In the genomic region with DNA sequence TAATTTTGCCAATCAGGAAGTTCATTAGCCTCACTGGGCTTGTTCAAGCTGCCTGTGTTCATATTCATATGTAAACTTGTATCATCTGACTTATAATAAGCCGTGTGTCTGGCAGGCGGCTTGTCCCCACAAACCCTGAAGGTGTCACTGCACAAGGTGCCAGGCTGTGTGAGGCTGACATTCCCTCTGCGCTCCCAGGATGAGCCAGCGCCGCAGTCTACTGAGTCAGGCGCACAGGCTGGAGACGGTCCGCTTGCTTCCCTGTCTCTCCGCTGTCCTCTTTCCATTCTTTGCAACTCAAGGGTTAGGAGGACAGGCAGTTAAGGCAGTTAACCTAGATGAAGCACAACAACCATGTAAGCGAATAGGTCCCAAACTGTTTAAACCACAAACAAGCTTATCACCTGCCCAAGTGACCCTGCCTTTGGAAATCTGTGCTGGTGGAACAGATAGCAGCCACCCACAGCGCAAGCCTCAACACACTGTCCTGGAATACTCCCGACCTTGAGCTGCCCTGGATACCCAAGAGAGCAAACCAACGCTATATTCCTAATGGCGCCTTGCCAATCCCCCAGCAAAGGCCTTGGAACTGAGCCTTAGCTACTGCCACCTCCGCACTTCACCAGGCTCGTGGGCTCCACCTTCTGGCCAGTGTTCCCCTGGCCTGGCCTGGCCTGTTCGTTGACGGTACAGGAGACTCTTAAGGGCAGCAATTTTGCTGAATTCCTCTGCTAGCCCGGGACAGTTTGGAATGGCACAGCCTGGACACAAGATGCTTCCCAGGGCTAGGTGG, we compare ENCODE assay signal across 8 mouse cellular contexts. TPM values are rescaled to one million over a fixed set of nuclear protein-coding genes. Genes with fewer than 3 reads are reported as not detected.
A peak's percentile ranks its signal among the peaks of the same experiment; 100 is the strongest.
DNase-seq lines count a peak whose midpoint lies in the region; ATAC-seq and TF ChIP-seq lines count a peak whose summit lies in the region.

No protein-coding gene starts in this region.

- H3K27me3 ChIP-seq in neural tube, embryonic 15.5 days (replicated peaks): no peaks in the 10 kb centered on the region
- no peaks in the 10 kb centered on the region for H3K27me3 ChIP-seq in intestine, postnatal 0 days (replicated peaks; ENCODE audit: control insufficient read depth, insufficient read depth, low read length)
- H3K27me3 ChIP-seq in midbrain, embryonic 10.5 days (ENCODE audit: low read depth, poor library complexity, severe bottlenecking): no peaks in the 10 kb centered on the region

- no peaks in the 10 kb centered on the region for H3K9me3 ChIP-seq in neural tube, embryonic 15.5 days (replicated peaks)
- no peaks in the 10 kb centered on the region for H3K9me3 ChIP-seq in intestine, postnatal 0 days (ENCODE audit: control insufficient read depth)
- H3K9me3 ChIP-seq in midbrain, embryonic 10.5 days (replicated peaks): no peaks in the 10 kb centered on the region

- no peak for ATAC-seq in neural tube, embryonic 15.5 days (ENCODE audit: low FRiP score)
- peak; percentile 85 for ATAC-seq in granulocyte monocyte progenitor cell, adult 5-6 weeks (replicated peaks; ENCODE audit: poor library complexity, severe bottlenecking)
- peak; percentile 41; the same call in 1 of the 2 replicates for ATAC-seq in intestine, postnatal 0 days

- H3K4me1 ChIP-seq in neural tube, embryonic 15.5 days: peaks cover 3% of the 10 kb centered on the region; the same call in 1 of the 2 replicates
- H3K4me1 ChIP-seq in intestine, postnatal 0 days (replicated peaks; ENCODE audit: control insufficient read depth, insufficient read depth, low read length): no peaks in the 10 kb centered on the region
- no peaks in the 10 kb centered on the region for H3K4me1 ChIP-seq in midbrain, embryonic 10.5 days

- H3K4me2 ChIP-seq in neural tube, embryonic 15.5 days: no peak overlapping the region
- no peak overlapping the region for H3K4me2 ChIP-seq in intestine, postnatal 0 days (replicated peaks; ENCODE audit: low read depth)

- 57% methylated on average over 19 of the region's 19 CpGs for WGBS in neural tube, embryonic 15.5 days
- 54% methylated on average over 19 of the region's 19 CpGs for WGBS in intestine, postnatal 0 days
- 64% methylated on average over 19 of the region's 19 CpGs for WGBS in midbrain, embryonic 10.5 days

- peak; percentile 98 for TF ChIP-seq CTCF in intestine, postnatal 0 days (IDR thresholded peaks at IDR 0.05; ENCODE audit: low read depth)

- H3K36me3 ChIP-seq in neural tube, embryonic 15.5 days: no peaks in the 10 kb centered on the region
- no peaks in the 10 kb centered on the region for H3K36me3 ChIP-seq in intestine, postnatal 0 days (ENCODE audit: control insufficient read depth, insufficient read depth)
- H3K36me3 ChIP-seq in midbrain, embryonic 10.5 days: no peaks in the 10 kb centered on the region

- no peak overlapping the region for H3K9ac ChIP-seq in neural tube, embryonic 15.5 days (replicated peaks)
- no peak overlapping the region for H3K9ac ChIP-seq in intestine, postnatal 0 days (ENCODE audit: low read depth, low read length)

- no peak overlapping the region for H3K4me3 ChIP-seq in neural tube, embryonic 15.5 days (replicated peaks)
- H3K4me3 ChIP-seq in intestine, postnatal 0 days (ENCODE audit: low read depth, low read length): no peak overlapping the region
- H3K4me3 ChIP-seq in midbrain, embryonic 10.5 days: no peak overlapping the region

- DNase-seq in neural tube, embryonic 10.5 days (ENCODE audit: extremely low spot score, low spot score): peak; percentile 60
- peak; percentile 62 for DNase-seq in embryo, embryonic 11.5 days (ENCODE audit: low read depth, low spot score)
- DNase-seq in left cerebral cortex, postnatal 36 days (ENCODE audit: low spot score in 2 of 2): peak; percentile 52 to 62
- peak; percentile 70 for DNase-seq in midbrain, embryonic 10.5 days (ENCODE audit: low spot score)
- DNase-seq in skeletal muscle tissue, adult 2 months (ENCODE audit: low read depth, low spot score): peak; percentile 54

- intact Hi-C loops in left cerebral cortex, postnatal 36 days (cut with DNase I): loop anchor here (5.0 kb wide), 2 partner anchors 94 to 199 kb away; no protein-coding TSS in a partner anchor

- H3K27ac ChIP-seq in neural tube, embryonic 15.5 days (replicated peaks): no peak overlapping the region
- no peak overlapping the region for H3K27ac ChIP-seq in intestine, postnatal 0 days (ENCODE audit: low read depth, low read length)
- no peak overlapping the region for H3K27ac ChIP-seq in midbrain, embryonic 10.5 days (replicated peaks)

RNA-seq across cellular contexts. Expression of a gene that starts 45.3 kb away (rescaled TPM):
- polyA plus RNA-seq in neural tube, embryonic 15.5 days (2015; fragmentation: Nextera tagmentation; extraction: Ambion mirVana): not detected in 2 replicates
- total RNA-seq in granulocyte monocyte progenitor cell, adult 5-6 weeks (2014; fragmentation: Nextera tagmentation): not detected in 2 replicates
- not detected in 2 replicates for total RNA-seq in granulocyte monocyte progenitor cell, adult 5-6 weeks (2017)
- not detected in 2 replicates for polyA plus RNA-seq in intestine, postnatal 0 days (2015; fragmentation: Nextera tagmentation; extraction: Ambion mirVana)
- not detected for total RNA-seq in left cerebral cortex, postnatal 36 days (2021)
- polyA plus RNA-seq in midbrain, embryonic 10.5 days (2016; fragmentation: Nextera tagmentation; extraction: Ambion mirVana): 0.10 TPM in 1 of 2 replicates, not detected in the other
